Mouse (Mus musculus): Measurements from ENCODE around the gene Cacnb2. TPM values are rescaled to one million over a fixed set of nuclear protein-coding genes. Genes with fewer than 3 reads are reported as not detected.

Cacnb2 gene
- polyA plus RNA-seq, 1 experiment from 2014 or later: 7.6 TPM

- Histone ChIP-seq H3K36me3 (ENCODE audit: control insufficient read depth, insufficient read depth, low read length) (no peaks in the 10 kb centered on the region), H3K27ac (ENCODE audit: low read depth, low read length) (0 out of 2 replicates have a peak overlapping the region, but pooled peaks have one; percentile 36), H3K4me2 (ENCODE audit: low read length) (peak overlapping the region; percentile 57), H3K9me3 (ENCODE audit: control insufficient read depth, low read length) (no peaks in the 10 kb centered on the region), H3K9ac (ENCODE audit: low read depth, low read length) (peak overlapping the region; percentile 15; the same call in 1 of the 2 replicates), H3K27me3 (replicated peaks; ENCODE audit: control insufficient read depth, insufficient read depth, low read length) (no peaks in the 10 kb centered on the region), H3K4me1 (ENCODE audit: control insufficient read depth, insufficient read depth, low read depth, low read length) (no peaks in the 10 kb centered on the region), H3K4me3 (ENCODE audit: low read length) (peak overlapping the region; percentile 23)
- peak; percentile 89 for ATAC-seq
- WGBS: 26% methylated on average over 9 of the region's 9 CpGs
Observed at GRCm38 (mm10) chr2:14738927-14739326, 136.0 kb downstream of the Cacnb2 start.

- Histone ChIP-seq H3K4me3 (ENCODE audit: low read length) (peak overlapping the region; percentile 23), H3K27me3 (replicated peaks; ENCODE audit: control insufficient read depth, insufficient read depth, low read length) (no peaks in the 10 kb centered on the region), H3K9me3 (ENCODE audit: control insufficient read depth, low read length) (no peaks in the 10 kb centered on the region), H3K9ac (ENCODE audit: low read depth, low read length) (peak overlapping the region; percentile 18; the same call in 1 of the 2 replicates), H3K36me3 (ENCODE audit: control insufficient read depth, insufficient read depth, low read length) (no peaks in the 10 kb centered on the region), H3K4me1 (ENCODE audit: control insufficient read depth, insufficient read depth, low read depth, low read length) (no peaks in the 10 kb centered on the region), H3K4me2 (ENCODE audit: low read length) (peak overlapping the region; percentile 57), H3K27ac (ENCODE audit: low read depth, low read length) (no peak overlapping the region)
- WGBS: 64% methylated on average over 15 of the region's 15 CpGs
- peak; percentile 59; the same call in 1 of the 2 replicates for ATAC-seq
Observed at GRCm38 (mm10) chr2:14739510-14739909, 136.6 kb downstream of the Cacnb2 start.

GRCm38 (mm10) chr2:14740359-14740758, 137.5 kb downstream of the Cacnb2 start:
- Histone ChIP-seq H3K4me1 (ENCODE audit: control insufficient read depth, insufficient read depth, low read depth, low read length) (no peaks in the 10 kb centered on the region), H3K4me3 (ENCODE audit: low read length) (peak overlapping the region; percentile 30), H3K27me3 (replicated peaks; ENCODE audit: control insufficient read depth, insufficient read depth, low read length) (no peaks in the 10 kb centered on the region), H3K9ac (ENCODE audit: low read depth, low read length) (peak overlapping the region; percentile 51), H3K27ac (ENCODE audit: low read depth, low read length) (peak overlapping the region; percentile 77), H3K9me3 (ENCODE audit: control insufficient read depth, low read length) (no peaks in the 10 kb centered on the region), H3K36me3 (ENCODE audit: control insufficient read depth, insufficient read depth, low read length) (no peaks in the 10 kb centered on the region), H3K4me2 (ENCODE audit: low read length) (peak overlapping the region; percentile 57)
- ATAC-seq: peak; percentile 80
- 15% methylated on average over 7 of the region's 7 CpGs for WGBS

GRCm38 (mm10) chr2:14744761-14745160, 141.9 kb downstream of the Cacnb2 start:
- Histone ChIP-seq H3K27ac (ENCODE audit: low read depth, low read length) (no peak overlapping the region), H3K9me3 (ENCODE audit: control insufficient read depth, low read length) (no peaks in the 10 kb centered on the region), H3K4me2 (ENCODE audit: low read length) (no peak overlapping the region), H3K9ac (ENCODE audit: low read depth, low read length) (no peak overlapping the region), H3K4me1 (ENCODE audit: control insufficient read depth, insufficient read depth, low read depth, low read length) (no peaks in the 10 kb centered on the region), H3K4me3 (ENCODE audit: low read length) (no peak overlapping the region), H3K27me3 (replicated peaks; ENCODE audit: control insufficient read depth, insufficient read depth, low read length) (no peaks in the 10 kb centered on the region), H3K36me3 (ENCODE audit: control insufficient read depth, insufficient read depth, low read length) (no peaks in the 10 kb centered on the region)
- 73% methylated on average over 1 of the region's 1 CpGs for WGBS
- no peak for ATAC-seq

GRCm38 (mm10) chr2:14762846-14763245, 160.0 kb downstream of the Cacnb2 start:
- Histone ChIP-seq H3K27me3 (replicated peaks; ENCODE audit: control insufficient read depth, insufficient read depth, low read length) (no peaks in the 10 kb centered on the region), H3K9me3 (ENCODE audit: control insufficient read depth, low read length) (no peaks in the 10 kb centered on the region), H3K27ac (ENCODE audit: low read depth, low read length) (no peak overlapping the region), H3K36me3 (ENCODE audit: control insufficient read depth, insufficient read depth, low read length) (no peaks in the 10 kb centered on the region), H3K4me1 (ENCODE audit: control insufficient read depth, insufficient read depth, low read depth, low read length) (no peaks in the 10 kb centered on the region), H3K9ac (ENCODE audit: low read depth, low read length) (no peak overlapping the region), H3K4me2 (ENCODE audit: low read length) (no peak overlapping the region), H3K4me3 (ENCODE audit: low read length) (no peak overlapping the region)
- ATAC-seq: peak; percentile 67
- 57% methylated on average over 4 of the region's 4 CpGs for WGBS

- Histone ChIP-seq H3K36me3 (ENCODE audit: control insufficient read depth, insufficient read depth, low read length) (no peaks in the 10 kb centered on the region), H3K4me2 (ENCODE audit: low read length) (no peak overlapping the region), H3K4me1 (ENCODE audit: control insufficient read depth, insufficient read depth, low read depth, low read length) (no peaks in the 10 kb centered on the region), H3K27me3 (replicated peaks; ENCODE audit: control insufficient read depth, insufficient read depth, low read length) (no peaks in the 10 kb centered on the region), H3K4me3 (ENCODE audit: low read length) (no peak overlapping the region), H3K9ac (ENCODE audit: low read depth, low read length) (no peak overlapping the region), H3K9me3 (ENCODE audit: control insufficient read depth, low read length) (no peaks in the 10 kb centered on the region), H3K27ac (ENCODE audit: low read depth, low read length) (no peak overlapping the region)
- WGBS: 92% methylated on average over 6 of the region's 6 CpGs
- ATAC-seq: no peak
Observed at GRCm38 (mm10) chr2:14763931-14764330, 161.0 kb downstream of the Cacnb2 start.

- no peaks in the 10 kb centered on the region for H3K9me3 ChIP-seq (ENCODE audit: control insufficient read depth, low read length)
- ATAC-seq: no peak
- H3K27me3 ChIP-seq (replicated peaks; ENCODE audit: control insufficient read depth, insufficient read depth, low read length): no peaks in the 10 kb centered on the region
- no peak overlapping the region for H3K27ac ChIP-seq (ENCODE audit: low read depth, low read length)
- 88% methylated on average over 1 of the region's 1 CpGs for WGBS
- H3K4me3 ChIP-seq (ENCODE audit: low read length): no peak overlapping the region
- H3K36me3 ChIP-seq (ENCODE audit: control insufficient read depth, insufficient read depth, low read length): no peaks in the 10 kb centered on the region
- no peaks in the 10 kb centered on the region for H3K4me1 ChIP-seq (ENCODE audit: control insufficient read depth, insufficient read depth, low read depth, low read length)
- no peak overlapping the region for H3K9ac ChIP-seq (ENCODE audit: low read depth, low read length)
- H3K4me2 ChIP-seq (ENCODE audit: low read length): no peak overlapping the region
Observed at GRCm38 (mm10) chr2:14769448-14769847, 166.6 kb downstream of the Cacnb2 start.

GRCm38 (mm10) chr2:14770635-14771034, 167.7 kb downstream of the Cacnb2 start:
- Histone ChIP-seq H3K4me2 (ENCODE audit: low read length) (no peak overlapping the region), H3K4me1 (ENCODE audit: control insufficient read depth, insufficient read depth, low read depth, low read length) (no peaks in the 10 kb centered on the region), H3K9me3 (ENCODE audit: control insufficient read depth, low read length) (no peaks in the 10 kb centered on the region), H3K27ac (ENCODE audit: low read depth, low read length) (no peak overlapping the region), H3K27me3 (replicated peaks; ENCODE audit: control insufficient read depth, insufficient read depth, low read length) (no peaks in the 10 kb centered on the region), H3K9ac (ENCODE audit: low read depth, low read length) (no peak overlapping the region), H3K36me3 (ENCODE audit: control insufficient read depth, insufficient read depth, low read length) (no peaks in the 10 kb centered on the region), H3K4me3 (ENCODE audit: low read length) (no peak overlapping the region)
- WGBS: 91% methylated on average over 4 of the region's 4 CpGs
- ATAC-seq: no peak

GRCm38 (mm10) chr2:14774375-14774774, 171.5 kb downstream of the Cacnb2 start:
- Histone ChIP-seq H3K36me3 (ENCODE audit: control insufficient read depth, insufficient read depth, low read length) (no peaks in the 10 kb centered on the region), H3K27me3 (replicated peaks; ENCODE audit: control insufficient read depth, insufficient read depth, low read length) (no peaks in the 10 kb centered on the region), H3K9ac (ENCODE audit: low read depth, low read length) (no peak overlapping the region), H3K9me3 (ENCODE audit: control insufficient read depth, low read length) (no peaks in the 10 kb centered on the region), H3K4me1 (ENCODE audit: control insufficient read depth, insufficient read depth, low read depth, low read length) (no peaks in the 10 kb centered on the region), H3K4me3 (ENCODE audit: low read length) (no peak overlapping the region), H3K27ac (ENCODE audit: low read depth, low read length) (0 out of 2 replicates have a peak overlapping the region, but pooled peaks have one; percentile 12), H3K4me2 (ENCODE audit: low read length) (no peak overlapping the region)
- ATAC-seq: peak; percentile 40; the same call in 1 of the 2 replicates
- WGBS: 46% methylated on average over 1 of the region's 1 CpGs

All from hindbrain, embryonic 16.5 days (tissue).